Mouse (Mus musculus) neural tube, embryonic 13.5 days (tissue): ENCODE results near the gene Krt27. TPM values are rescaled to one million over a fixed set of nuclear protein-coding genes. Genes with fewer than 3 reads are reported as not detected.

Source experiments
- ATAC-seq: fragments of 200-750 bp; cut with Nextera tagmentation; 2 replicates; pipeline ENCODE4 v1.8.0; 2017; ENCODE audit warnings: low read depth, mild to moderate bottlenecking, moderate TSS enrichment, moderate library complexity
- H3K27ac ChIP-seq: fragments of 300-500 bp; sonication (generic); replicated peaks from 2 replicates; pipeline ENCODE4 v1.5.1; 2015; ENCODE audit warnings: moderate library complexity, mild to moderate bottlenecking, inconsistent platforms
- H3K27me3 ChIP-seq: fragments of 300-500 bp; sonication (generic); 2 replicates; pipeline ENCODE4 v1.6.1; 2015; ENCODE audit warnings: mild to moderate bottlenecking, inconsistent platforms
- H3K36me3 ChIP-seq: fragments of 300-500 bp; sonication (generic); 2 replicates; pipeline ENCODE4 v1.6.1; 2015; ENCODE audit warnings: mild to moderate bottlenecking, inconsistent platforms
- H3K4me1 ChIP-seq: fragments of 300-500 bp; sonication (generic); replicated peaks from 2 replicates; pipeline ENCODE4 v1.6.1; 2015; ENCODE audit warnings: inconsistent platforms
- H3K4me2 ChIP-seq: fragments of 300-500 bp; sonication (generic); 2 replicates; pipeline ENCODE4 v1.6.1; 2015; ENCODE audit warnings: inconsistent platforms, mild to moderate bottlenecking, moderate library complexity
- H3K4me3 ChIP-seq: fragments of 300-500 bp; sonication (generic); 2 replicates; pipeline ENCODE4 v1.5.1; 2015; ENCODE audit warnings: mild to moderate bottlenecking, inconsistent platforms
- H3K9ac ChIP-seq: fragments of 300-500 bp; sonication (generic); 2 replicates; pipeline ENCODE4 v1.6.1; 2015; ENCODE audit warnings: moderate library complexity, mild to moderate bottlenecking, inconsistent platforms
- H3K9me3 ChIP-seq: fragments of 300-500 bp; sonication (generic); 2 replicates; pipeline ENCODE4 v1.6.1; 2016; ENCODE audit warnings: inconsistent platforms
- WGBS: fragments of 180-500 bp; shearing (Covaris S2); methylation state at CpG from one replicate; pipeline ENCODE4 v1.1.7; 2015; 5-methylcytosine and 5-hydroxymethylcytosine counted together
- polyA plus RNA-seq: library from polyadenylated mRNA; unstranded; fragments of >200 nt; fragmentation: Nextera tagmentation; extraction: Ambion mirVana; gene quantifications from 2 replicates; pipeline ENCODE4 v1.2.1, GENCODE M21; 2015

The Krt27 gene
- polyA plus RNA-seq, 1 experiment from 2014 or later = 0.32 TPM

DNA sequence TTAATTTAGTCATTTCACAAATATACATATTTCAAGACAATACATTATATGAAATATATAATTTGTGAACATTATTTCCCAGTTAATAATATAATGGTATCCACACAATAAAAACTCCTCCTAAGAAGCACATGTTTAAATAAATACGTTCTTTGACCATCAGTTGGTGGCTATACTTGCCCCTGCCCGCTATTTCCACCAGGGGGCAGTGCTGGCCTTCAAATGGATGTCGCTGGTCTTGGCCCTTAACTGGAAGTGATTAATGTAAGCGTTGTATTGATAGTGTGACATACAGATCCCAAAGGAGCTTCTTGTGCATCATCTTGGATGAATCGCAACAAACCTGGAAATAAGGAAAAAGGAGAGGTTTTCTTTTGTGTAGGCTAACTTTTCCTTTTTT, 28.7 kb upstream of the Krt27 start:
- Histone ChIP-seq H3K4me2 (no peak overlapping the region), H3K27me3 (peaks cover 38% of the 10 kb centered on the region), H3K4me1 (no peaks in the 10 kb centered on the region), H3K4me3 (no peak overlapping the region), H3K9ac (no peak overlapping the region), H3K36me3 (no peaks in the 10 kb centered on the region), H3K9me3 (no peaks in the 10 kb centered on the region), H3K27ac (no peak overlapping the region)
- WGBS = 18% methylated on average over 5 of the region's 5 CpGs
- no peak; the same call in 1 of the 2 replicates for ATAC-seq

DNA sequence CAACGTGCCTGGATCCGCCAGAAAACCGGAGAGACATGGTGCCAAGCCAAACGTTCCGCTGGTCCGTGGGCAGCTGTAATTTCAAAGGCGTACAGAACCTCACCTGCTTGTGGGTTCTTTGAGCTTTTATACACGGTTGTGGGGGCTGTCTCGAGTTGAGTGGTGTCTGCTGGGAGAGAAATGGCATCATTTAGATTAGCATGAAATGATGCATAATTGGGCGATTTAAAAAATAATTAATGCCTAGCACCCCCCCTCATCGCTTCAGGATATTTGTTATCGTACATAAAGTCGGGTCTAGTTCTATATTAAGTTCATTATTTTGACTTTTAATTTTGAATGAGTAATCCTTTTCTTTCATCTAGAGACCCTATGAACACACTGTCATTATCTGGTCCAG, 23.9 kb upstream of the Krt27 start, which contains the start of gene Krt28:
Gene Krt28 (minus strand): TSS at position 101 of the 400 bp plus-strand sequence.
- Histone ChIP-seq H3K27me3 (peaks cover 7% of the 10 kb centered on the region; the same call in 1 of the 2 replicates), H3K9ac (no peak within 1 kb of the TSS), H3K4me2 (no peak within 1 kb of the TSS), H3K27ac (no peak within 1 kb of the TSS), H3K4me3 (no peak within 1 kb of the TSS), H3K36me3 (no peaks in the 10 kb centered on the region), H3K4me1 (no peaks in the 10 kb centered on the region), H3K9me3 (no peaks in the 10 kb centered on the region)
- no peak for ATAC-seq
- 86% methylated on average over 13 of the region's 13 CpGs for WGBS

DNA sequence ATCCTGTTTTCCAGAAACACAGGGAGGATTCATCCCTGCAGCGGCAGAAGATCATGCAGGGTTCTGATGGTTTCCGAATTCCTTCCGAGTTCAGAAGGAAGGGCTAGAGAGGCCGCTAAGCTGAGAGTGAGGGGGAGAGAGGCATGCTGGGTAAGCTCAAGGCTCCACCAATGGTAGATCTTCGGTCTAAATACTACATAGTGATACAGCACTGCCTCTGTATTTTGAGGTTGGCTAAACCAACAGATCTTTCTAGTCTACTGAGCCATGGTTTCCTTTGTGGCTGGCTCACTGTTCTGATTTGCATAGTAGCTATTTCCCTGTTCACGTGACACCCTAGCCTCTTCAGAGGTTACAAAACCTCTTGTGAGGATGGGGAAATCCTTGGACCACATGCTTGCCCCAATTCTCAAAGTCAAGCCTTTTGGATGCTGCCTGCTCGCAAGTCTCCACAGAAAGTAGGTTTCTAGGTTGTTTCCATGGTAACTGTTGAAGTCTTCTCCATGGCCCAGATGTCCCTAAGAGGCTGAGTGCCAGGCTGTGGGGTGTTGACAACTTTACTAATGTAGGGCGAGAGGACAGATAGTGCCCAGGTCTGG, 19.0 kb upstream of the Krt27 start:
- no peak for ATAC-seq

DNA sequence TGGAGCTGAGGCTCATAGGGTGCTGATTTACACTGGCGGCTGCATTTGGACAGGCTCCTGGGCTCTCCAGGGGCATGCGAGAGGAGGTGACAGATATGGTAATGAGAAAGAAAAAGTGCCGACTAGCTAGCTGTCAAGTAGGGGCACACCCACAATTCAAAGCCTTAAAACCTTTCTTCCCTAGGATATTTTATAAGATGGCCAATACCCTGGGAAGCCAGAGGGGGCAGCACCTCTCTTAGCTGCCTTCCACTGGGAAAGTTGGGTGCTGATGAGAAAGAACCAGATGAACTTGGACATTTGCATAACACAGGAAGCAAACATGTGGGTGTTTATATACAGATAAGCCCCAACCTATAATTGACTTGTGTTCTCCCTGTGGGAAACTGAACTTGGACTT, 18.3 kb upstream of the Krt27 start:
- H3K27ac ChIP-seq = no peak overlapping the region
- no peaks in the 10 kb centered on the region for H3K4me1 ChIP-seq
- H3K9ac ChIP-seq = no peak overlapping the region
- no peaks in the 10 kb centered on the region; the same call in 1 of the 2 replicates for H3K27me3 ChIP-seq
- H3K36me3 ChIP-seq = no peaks in the 10 kb centered on the region
- no peaks in the 10 kb centered on the region for H3K9me3 ChIP-seq
- 19% methylated on average over 3 of the region's 3 CpGs for WGBS
- H3K4me2 ChIP-seq = no peak overlapping the region
- no peak for ATAC-seq
- no peak overlapping the region for H3K4me3 ChIP-seq

More for the DNA sequence above, 19.0 kb upstream of the Krt27 start:
- Histone ChIP-seq H3K9me3 (no peaks in the 10 kb centered on the region), H3K4me3 (no peak overlapping the region), H3K27ac (no peak overlapping the region), H3K27me3 (no peaks in the 10 kb centered on the region; the same call in 1 of the 2 replicates), H3K4me2 (no peak overlapping the region), H3K4me1 (no peaks in the 10 kb centered on the region), H3K36me3 (no peaks in the 10 kb centered on the region), H3K9ac (no peak overlapping the region)
- WGBS = 86% methylated on average over 8 of the region's 8 CpGs

DNA sequence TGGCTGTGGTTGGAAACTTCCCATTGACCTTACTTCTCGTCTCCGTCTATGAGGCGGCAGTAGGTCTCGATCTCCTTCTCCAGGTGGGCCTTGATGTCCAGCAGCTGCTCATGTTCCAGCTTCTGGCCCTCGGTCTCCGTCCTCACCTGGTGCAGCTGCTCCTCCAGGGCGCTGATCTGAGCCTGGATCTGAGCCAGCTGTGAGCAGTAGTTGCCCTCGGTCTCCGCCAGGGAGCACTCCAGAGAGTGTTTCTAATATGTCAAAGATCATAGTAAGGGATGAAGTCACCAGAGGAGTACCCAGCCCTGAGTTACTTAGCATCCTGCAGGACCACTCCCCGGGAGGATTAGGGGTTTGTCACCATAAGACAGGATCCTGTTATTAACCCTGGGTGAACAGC, 15.9 kb upstream of the Krt27 start:
- ATAC-seq = no peak
- H3K9ac ChIP-seq = no peak overlapping the region
- H3K4me2 ChIP-seq = no peak overlapping the region
- no peaks in the 10 kb centered on the region for H3K36me3 ChIP-seq
- H3K27me3 ChIP-seq = no peaks in the 10 kb centered on the region; the same call in 1 of the 2 replicates
- H3K4me3 ChIP-seq = no peak overlapping the region
- no peaks in the 10 kb centered on the region for H3K9me3 ChIP-seq
- 42% methylated on average over 10 of the region's 10 CpGs for WGBS
- H3K4me1 ChIP-seq = no peaks in the 10 kb centered on the region
- no peak overlapping the region for H3K27ac ChIP-seq

DNA sequence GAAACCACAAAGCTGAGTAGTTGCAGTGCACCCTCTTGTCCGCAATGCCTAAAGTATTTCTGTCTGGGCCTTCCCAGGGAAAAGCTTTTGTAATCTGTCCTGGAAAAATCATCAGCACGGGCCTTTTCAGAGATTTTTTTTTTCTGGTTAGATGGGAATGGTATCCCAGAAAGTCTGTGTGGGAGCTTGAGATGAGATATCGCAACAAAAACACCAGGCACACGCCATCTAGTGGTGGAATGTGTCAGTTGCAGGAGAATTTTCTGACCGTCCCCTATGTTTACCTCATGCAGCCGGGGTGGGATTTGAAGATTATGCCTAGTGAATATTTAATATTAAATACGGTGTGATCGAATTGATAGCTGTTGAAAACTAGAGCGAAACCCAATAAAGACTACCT, 13.5 kb upstream of the Krt27 start:
- WGBS = 25% methylated on average over 9 of the region's 9 CpGs
- no peak overlapping the region for H3K27ac ChIP-seq
- H3K27me3 ChIP-seq = no peaks in the 10 kb centered on the region
- H3K4me1 ChIP-seq = no peaks in the 10 kb centered on the region
- no peaks in the 10 kb centered on the region for H3K9me3 ChIP-seq
- no peak overlapping the region for H3K4me3 ChIP-seq
- no peak overlapping the region for H3K9ac ChIP-seq
- no peaks in the 10 kb centered on the region for H3K36me3 ChIP-seq
- no peak for ATAC-seq
- no peak overlapping the region for H3K4me2 ChIP-seq

DNA sequence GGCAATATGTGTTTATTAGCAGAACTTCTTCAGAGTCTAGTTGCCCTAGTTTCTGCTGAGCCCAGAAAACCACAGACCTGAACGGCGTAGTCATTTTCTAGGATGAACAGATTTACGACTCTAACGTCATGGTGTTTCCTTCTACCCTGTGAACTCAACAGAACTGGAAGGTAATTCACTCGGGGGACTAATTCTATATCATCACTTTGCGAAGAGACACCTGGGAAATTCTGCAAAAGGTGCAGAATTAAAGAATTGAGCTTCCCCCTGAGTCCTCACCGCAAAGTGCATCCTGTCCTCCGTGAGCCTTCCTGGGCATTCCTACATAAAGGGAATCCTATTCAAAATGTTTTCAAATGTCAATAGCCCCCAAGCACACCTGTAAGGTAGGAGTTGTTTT, 10.5 kb upstream of the Krt27 start:
- Histone ChIP-seq H3K4me1 (no peaks in the 10 kb centered on the region), H3K27ac (no peak overlapping the region), H3K4me2 (no peak overlapping the region), H3K36me3 (no peaks in the 10 kb centered on the region), H3K4me3 (no peak overlapping the region), H3K9ac (no peak overlapping the region), H3K9me3 (no peaks in the 10 kb centered on the region), H3K27me3 (no peaks in the 10 kb centered on the region)
- no peak for ATAC-seq
- 82% methylated on average over 8 of the region's 8 CpGs for WGBS

DNA sequence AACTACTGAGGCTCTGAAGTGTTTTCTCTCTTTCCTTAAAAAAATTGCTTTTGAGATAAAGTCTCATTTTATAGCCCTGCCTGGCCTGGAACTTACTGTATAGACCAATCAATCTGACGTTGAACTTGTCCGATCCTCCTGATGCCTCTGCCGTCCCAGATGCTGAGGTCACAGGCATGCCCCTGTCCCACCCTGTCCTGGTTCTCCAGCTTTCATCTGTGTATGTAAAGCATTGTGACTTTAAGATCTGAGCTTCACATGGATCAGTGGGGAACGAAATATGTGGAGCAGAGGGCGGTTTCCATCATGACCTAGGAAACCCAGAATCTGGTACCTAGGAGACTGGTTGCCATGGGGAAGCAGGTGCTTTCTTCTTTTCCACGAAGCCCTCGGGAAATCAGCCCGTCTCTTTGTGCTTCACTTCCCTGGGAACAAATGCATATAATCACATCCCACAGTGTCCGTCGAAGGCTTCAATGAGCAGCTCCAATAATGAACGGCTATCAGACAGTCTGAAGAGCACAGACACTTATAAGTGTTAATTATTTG, 11.5 kb downstream of the Krt27 start:
- H3K9me3 ChIP-seq = no peaks in the 10 kb centered on the region
- ATAC-seq = no peak
- WGBS = 32% methylated on average over 11 of the region's 11 CpGs
- no peak overlapping the region for H3K27ac ChIP-seq
- H3K4me1 ChIP-seq = peaks cover 7% of the 10 kb centered on the region
- no peak overlapping the region for H3K4me2 ChIP-seq
- H3K36me3 ChIP-seq = no peaks in the 10 kb centered on the region
- H3K27me3 ChIP-seq = no peaks in the 10 kb centered on the region
- H3K9ac ChIP-seq = no peak overlapping the region
- H3K4me3 ChIP-seq = no peak overlapping the region

DNA sequence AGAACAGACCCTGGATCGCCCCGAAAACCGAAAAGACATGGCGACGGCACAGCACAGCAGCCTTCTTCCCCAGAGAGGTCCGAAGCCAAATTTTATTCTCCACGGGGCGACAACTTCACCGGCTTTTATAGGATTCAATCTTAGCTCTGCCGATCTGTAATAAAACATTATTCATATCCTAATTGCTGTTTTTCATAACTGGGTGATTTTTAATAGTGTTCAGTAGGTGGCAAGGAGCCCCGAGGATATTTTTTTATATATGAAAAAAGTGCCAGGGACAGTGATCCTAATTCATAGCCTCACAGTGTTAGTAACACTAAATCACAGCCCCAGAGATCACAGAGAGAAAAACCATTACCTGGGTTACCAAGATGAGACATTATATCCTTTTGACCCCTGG, 13.0 kb downstream of the Krt27 start, which contains the start of gene Krt26:
Gene Krt26 (minus strand): TSS at position 101 of the 400 bp plus-strand sequence.
- WGBS = 86% methylated on average over 11 of the region's 11 CpGs
- Histone ChIP-seq H3K4me1 (peaks cover 7% of the 10 kb centered on the region), H3K36me3 (no peaks in the 10 kb centered on the region), H3K27me3 (no peaks in the 10 kb centered on the region), H3K27ac (no peak within 1 kb of the TSS), H3K4me3 (no peak within 1 kb of the TSS), H3K4me2 (no peak within 1 kb of the TSS), H3K9me3 (no peaks in the 10 kb centered on the region), H3K9ac (no peak within 1 kb of the TSS)
- ATAC-seq = no peak

DNA sequence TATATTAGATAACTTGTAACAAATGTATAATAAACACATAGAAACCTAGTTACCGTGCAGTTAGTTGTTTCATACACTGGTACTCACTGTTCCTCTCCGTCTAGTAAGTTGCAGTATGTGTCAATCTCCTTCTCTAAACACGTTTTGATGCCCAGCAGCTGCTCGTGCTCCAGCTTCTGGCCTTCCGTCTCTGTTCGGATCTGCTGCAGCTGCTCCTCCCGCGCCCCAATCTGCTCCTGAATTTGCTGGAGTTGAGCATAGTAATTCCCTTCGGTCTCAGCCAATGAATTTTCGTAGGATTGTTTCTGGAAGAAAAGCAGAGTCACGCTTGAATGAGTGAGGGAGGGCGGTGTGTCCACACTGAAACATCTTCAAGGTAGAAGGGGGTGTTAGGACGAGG, 17.5 kb downstream of the Krt27 start:
- Histone ChIP-seq H3K27me3 (no peaks in the 10 kb centered on the region), H3K27ac (no peak overlapping the region)

DNA sequence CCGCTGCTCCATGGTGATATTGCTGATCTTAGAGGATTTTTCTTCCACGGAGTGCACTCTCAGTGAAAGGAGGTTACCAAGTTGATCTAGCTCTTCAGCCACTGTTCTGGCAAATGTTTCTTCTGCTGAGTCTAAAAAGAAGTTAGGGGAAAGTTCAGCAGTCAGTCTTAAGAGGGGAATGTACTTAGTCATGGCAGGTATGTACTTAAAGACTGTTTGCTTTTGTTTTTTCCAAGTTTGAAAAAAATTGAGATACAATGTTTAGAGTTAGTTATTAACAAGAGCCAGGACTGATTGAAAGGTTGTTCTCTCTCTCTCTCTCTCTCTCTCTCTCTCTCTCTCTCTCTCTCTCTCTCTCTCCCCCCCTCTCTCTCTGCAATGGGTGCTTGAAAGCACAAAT, 21.2 kb downstream of the Krt27 start:
- H3K27ac ChIP-seq = no peak overlapping the region

More for the DNA sequence above, 17.5 kb downstream of the Krt27 start:
- no peaks in the 10 kb centered on the region for H3K9me3 ChIP-seq
- H3K4me2 ChIP-seq = no peak overlapping the region
- H3K36me3 ChIP-seq = no peaks in the 10 kb centered on the region
- no peak for ATAC-seq
- 61% methylated on average over 13 of the region's 13 CpGs for WGBS
- H3K4me1 ChIP-seq = no peaks in the 10 kb centered on the region
- H3K4me3 ChIP-seq = no peak overlapping the region
- no peak overlapping the region for H3K9ac ChIP-seq

DNA sequence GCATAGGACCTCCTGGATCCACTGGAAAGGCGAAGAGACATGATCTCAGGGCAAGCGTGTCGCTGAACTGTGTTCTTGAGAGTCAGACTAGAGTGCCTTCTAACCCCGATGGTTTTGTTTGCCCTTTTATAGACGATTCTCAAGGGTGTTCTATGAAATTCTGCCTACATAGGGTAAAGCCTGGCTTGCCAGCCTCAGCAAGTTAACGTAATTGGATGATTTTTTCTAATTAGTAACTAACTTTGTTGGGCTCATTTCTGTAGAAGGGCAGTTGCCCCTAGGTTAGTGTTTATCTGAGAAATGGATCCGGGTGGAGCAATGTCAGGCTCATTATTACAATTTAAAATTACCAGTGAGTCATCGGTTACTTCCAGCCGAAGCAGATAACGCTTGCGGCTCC, 28.1 kb downstream of the Krt27 start, which contains the start of gene Krt25:
Gene Krt25 (minus strand): TSS at position 101 of the 400 bp plus-strand sequence.
- H3K36me3 ChIP-seq = no peaks in the 10 kb centered on the region
- no peaks in the 10 kb centered on the region for H3K9me3 ChIP-seq
- no peak within 1 kb of the TSS for H3K4me3 ChIP-seq
- no peak for ATAC-seq
- 94% methylated on average over 11 of the region's 11 CpGs for WGBS
- no peak within 1 kb of the TSS for H3K4me2 ChIP-seq
- no peak within 1 kb of the TSS for H3K27ac ChIP-seq
- no peak within 1 kb of the TSS for H3K9ac ChIP-seq
- H3K27me3 ChIP-seq = no peaks in the 10 kb centered on the region
- H3K4me1 ChIP-seq = no peaks in the 10 kb centered on the region

More for the DNA sequence above, 21.2 kb downstream of the Krt27 start:
- WGBS = 72% methylated on average over 2 of the region's 2 CpGs
- Histone ChIP-seq H3K9me3 (no peaks in the 10 kb centered on the region), H3K27me3 (no peaks in the 10 kb centered on the region), H3K4me3 (no peak overlapping the region), H3K4me2 (no peak overlapping the region), H3K9ac (no peak overlapping the region), H3K36me3 (no peaks in the 10 kb centered on the region), H3K4me1 (no peaks in the 10 kb centered on the region)
- ATAC-seq = no peak

DNA sequence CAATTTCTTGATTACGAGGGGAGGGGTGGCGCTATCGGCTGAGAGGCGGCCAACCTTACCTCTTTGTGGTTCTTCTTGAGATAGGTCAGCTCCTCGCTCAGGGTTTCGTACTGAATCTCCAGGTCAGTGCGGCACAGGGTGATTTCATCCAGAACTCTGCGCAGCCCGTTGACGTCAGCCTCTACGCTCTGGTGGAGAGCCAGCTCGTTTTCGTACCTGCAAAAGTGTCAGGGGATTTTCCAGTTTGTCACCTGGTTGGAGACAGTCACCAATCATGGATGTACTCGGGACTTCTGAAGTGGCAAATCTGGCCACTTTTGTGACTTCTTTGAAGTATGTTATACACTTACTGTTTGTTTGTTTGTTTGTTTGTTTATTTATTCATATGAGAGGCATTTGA, 29.8 kb downstream of the Krt27 start:
- H3K27me3 ChIP-seq = no peaks in the 10 kb centered on the region
- no peaks in the 10 kb centered on the region for H3K36me3 ChIP-seq
- H3K27ac ChIP-seq = no peak overlapping the region
- no peak for ATAC-seq
- no peak overlapping the region for H3K4me3 ChIP-seq
- H3K9ac ChIP-seq = no peak overlapping the region
- H3K4me1 ChIP-seq = no peaks in the 10 kb centered on the region
- no peaks in the 10 kb centered on the region for H3K9me3 ChIP-seq
- WGBS = 90% methylated on average over 14 of the region's 14 CpGs
- no peak overlapping the region for H3K4me2 ChIP-seq
